Mouse (Mus musculus) liver, embryonic 13.5 days (tissue): Measurements from ENCODE around the gene Syde1. TPM values are rescaled to one million over a fixed set of nuclear protein-coding genes. Genes with fewer than 3 reads are reported as not detected.

Source experiments
- ATAC-seq: fragments of 200-750 bp; cut with Nextera tagmentation; 2 replicates; pipeline ENCODE4 v1.8.0; 2017; ENCODE audit warnings: low read depth, mild to moderate bottlenecking, moderate number of reproducible peaks, moderate library complexity
- DNase-seq: peaks from one replicate; pipeline ENCODE4 v3.0.0; 2022
- H3K27ac ChIP-seq: fragments of 300-500 bp; sonication (generic); 2 replicates; pipeline ENCODE4 v1.5.1; 2015; ENCODE audit warnings: moderate library complexity, mild to moderate bottlenecking, inconsistent platforms
- H3K27me3 ChIP-seq: fragments of 300-500 bp; sonication (generic); 2 replicates; pipeline ENCODE4 v1.6.1; 2015; ENCODE audit warnings: mild to moderate bottlenecking, inconsistent platforms
- H3K36me3 ChIP-seq: fragments of 300-500 bp; sonication (generic); 2 replicates; pipeline ENCODE4 v1.6.1; 2015; ENCODE audit warnings: mild to moderate bottlenecking, inconsistent platforms
- H3K4me1 ChIP-seq: fragments of 300-500 bp; sonication (generic); replicated peaks from 2 replicates; pipeline ENCODE4 v1.6.1; 2015; ENCODE audit warnings: inconsistent platforms
- H3K4me2 ChIP-seq: fragments of 300-500 bp; sonication (generic); 2 replicates; pipeline ENCODE4 v1.6.1; 2015; ENCODE audit warnings: inconsistent platforms, mild to moderate bottlenecking, moderate library complexity
- H3K4me3 ChIP-seq: fragments of 300-500 bp; sonication (generic); replicated peaks from 2 replicates; pipeline ENCODE4 v1.5.1; 2015; ENCODE audit warnings: mild to moderate bottlenecking, inconsistent platforms
- H3K9ac ChIP-seq: fragments of 300-500 bp; sonication (generic); 2 replicates; pipeline ENCODE4 v1.6.1; 2015; ENCODE audit warnings: mild to moderate bottlenecking, inconsistent platforms
- H3K9me3 ChIP-seq: fragments of 300-500 bp; sonication (generic); replicated peaks from 2 replicates; pipeline ENCODE4 v1.6.1; 2016; ENCODE audit warnings: inconsistent platforms
- WGBS: fragments of 180-500 bp; shearing (Covaris S2); methylation state at CpG from one replicate; pipeline ENCODE4 v1.1.7; 2015; ENCODE audit not compliant: insufficient replicate concordance; 5-methylcytosine and 5-hydroxymethylcytosine counted together
- polyA plus RNA-seq: library from polyadenylated mRNA; unstranded; fragments of >200 nt; fragmentation: Nextera tagmentation; extraction: Ambion mirVana; gene quantifications from 2 replicates; pipeline ENCODE4 v1.2.1, GENCODE M21; 2015

Gene Syde1
- polyA plus RNA-seq, 1 experiment from 2014 or later: 1.8 TPM

GRCm38 (mm10) chr10:78575690-78576089 lies 16.1 kb downstream of the Syde1 start:
- no peaks in the 10 kb centered on the region for H3K27me3 ChIP-seq
- WGBS: 82% methylated on average over 2 of the region's 2 CpGs

GRCm38 (mm10) chr10:78575105-78575632 lies 16.6 kb downstream of the Syde1 start:
- H3K36me3 ChIP-seq: peaks cover 34% of the 10 kb centered on the region
- H3K4me3 ChIP-seq: peak overlapping the region; percentile 78
- H3K4me1 ChIP-seq: peaks cover 30% of the 10 kb centered on the region
- peak overlapping the region; percentile 87 for H3K27ac ChIP-seq
- ATAC-seq (peak; percentile 21), DNase-seq (no peak)
- no peaks in the 10 kb centered on the region for H3K27me3 ChIP-seq
- H3K9ac ChIP-seq: peak overlapping the region; percentile 84
- no peaks in the 10 kb centered on the region for H3K9me3 ChIP-seq
- WGBS: 8% methylated on average over 13 of the region's 13 CpGs
- H3K4me2 ChIP-seq: peak overlapping the region; percentile 89

More at GRCm38 (mm10) chr10:78575690-78576089, 16.1 kb downstream of the Syde1 start:
- H3K4me2 ChIP-seq: peak overlapping the region; percentile 89
- peaks cover 30% of the 10 kb centered on the region for H3K4me1 ChIP-seq
- ATAC-seq (no peak), DNase-seq (no peak)
- H3K4me3 ChIP-seq: peak overlapping the region; percentile 78
- H3K36me3 ChIP-seq: peaks cover 39% of the 10 kb centered on the region
- peak overlapping the region; percentile 87 for H3K27ac ChIP-seq
- H3K9me3 ChIP-seq: no peaks in the 10 kb centered on the region
- H3K9ac ChIP-seq: peak overlapping the region; percentile 84

- H3K27ac ChIP-seq: peak within 1 kb of the TSS; percentile 87
- ATAC-seq: peak; percentile 85
- peak within 1 kb of the TSS; percentile 84 for H3K9ac ChIP-seq
- H3K4me2 ChIP-seq: peak within 1 kb of the TSS; percentile 89
- H3K36me3 ChIP-seq: peaks cover 27% of the 10 kb centered on the region
- WGBS: under 1% methylated on average over 51 of the region's 51 CpGs
- H3K4me1 ChIP-seq: peaks cover 30% of the 10 kb centered on the region
- no peaks in the 10 kb centered on the region for H3K27me3 ChIP-seq
- peak within 1 kb of the TSS; percentile 78 for H3K4me3 ChIP-seq
- H3K9me3 ChIP-seq: no peaks in the 10 kb centered on the region
- peak; percentile 93 for DNase-seq
Measured at GRCm38 (mm10) chr10:78574250-78575104, 17.3 kb downstream of the Syde1 start, which contains the start of gene Ilvbl. Gene Ilvbl, plus strand, starts transcription at chr10:78574346.

- no peak overlapping the region for H3K4me3 ChIP-seq
- ATAC-seq: no peak
- H3K4me2 ChIP-seq: no peak overlapping the region
- no peak for DNase-seq
- H3K27me3 ChIP-seq: no peaks in the 10 kb centered on the region
- WGBS: 66% methylated on average over 3 of the region's 3 CpGs
- peaks cover 14% of the 10 kb centered on the region for H3K36me3 ChIP-seq
- H3K9me3 ChIP-seq: no peaks in the 10 kb centered on the region
- no peak overlapping the region for H3K9ac ChIP-seq
- H3K4me1 ChIP-seq: peaks cover 30% of the 10 kb centered on the region
- no peak overlapping the region for H3K27ac ChIP-seq
Measured at GRCm38 (mm10) chr10:78573226-78573625, 18.5 kb downstream of the Syde1 start.

- H3K36me3 ChIP-seq: no peaks in the 10 kb centered on the region
- WGBS: 54% methylated on average over 2 of the region's 2 CpGs
- H3K4me3 ChIP-seq: no peak overlapping the region
- DNase-seq (no peak), ATAC-seq (no peak)
- H3K9me3 ChIP-seq: no peaks in the 10 kb centered on the region
- H3K27ac ChIP-seq: no peak overlapping the region
- peaks cover 17% of the 10 kb centered on the region for H3K4me1 ChIP-seq
- H3K27me3 ChIP-seq: no peaks in the 10 kb centered on the region
- H3K4me2 ChIP-seq: no peak overlapping the region
- H3K9ac ChIP-seq: no peak overlapping the region
Measured at GRCm38 (mm10) chr10:78570897-78571296, 20.9 kb downstream of the Syde1 start.

- H3K9ac ChIP-seq: no peak overlapping the region
- no peak overlapping the region for H3K4me2 ChIP-seq
- H3K4me3 ChIP-seq: no peak overlapping the region
- DNase-seq (no peak), ATAC-seq (no peak)
- peaks cover 12% of the 10 kb centered on the region for H3K4me1 ChIP-seq
- no peak overlapping the region for H3K27ac ChIP-seq
- H3K27me3 ChIP-seq: no peaks in the 10 kb centered on the region
- WGBS: 56% methylated on average over 6 of the region's 6 CpGs
- H3K9me3 ChIP-seq: no peaks in the 10 kb centered on the region
- no peaks in the 10 kb centered on the region for H3K36me3 ChIP-seq
Measured at GRCm38 (mm10) chr10:78570416-78570815, 21.3 kb downstream of the Syde1 start.

GRCm38 (mm10) chr10:78569686-78570085 lies 22.1 kb downstream of the Syde1 start:
- Histone ChIP-seq H3K9ac (no peak overlapping the region), H3K27me3 (no peaks in the 10 kb centered on the region), H3K36me3 (no peaks in the 10 kb centered on the region), H3K9me3 (no peaks in the 10 kb centered on the region), H3K4me3 (no peak overlapping the region), H3K27ac (no peak overlapping the region), H3K4me1 (peaks cover 7% of the 10 kb centered on the region), H3K4me2 (no peak overlapping the region)
- ATAC-seq: no peak
- 42% methylated on average over 3 of the region's 3 CpGs for WGBS
- no peak for DNase-seq

- Histone ChIP-seq H3K27me3 (no peaks in the 10 kb centered on the region), H3K4me3 (no peak overlapping the region), H3K36me3 (no peaks in the 10 kb centered on the region), H3K27ac (no peak overlapping the region), H3K9me3 (no peaks in the 10 kb centered on the region), H3K9ac (no peak overlapping the region), H3K4me2 (no peak overlapping the region), H3K4me1 (peaks cover 6% of the 10 kb centered on the region)
- 56% methylated on average over 3 of the region's 3 CpGs for WGBS
- ATAC-seq (no peak), DNase-seq (no peak)
Measured at GRCm38 (mm10) chr10:78569191-78569590, 22.6 kb downstream of the Syde1 start.

- 72% methylated on average over 1 of the region's 1 CpGs for WGBS
- Histone ChIP-seq H3K36me3 (no peaks in the 10 kb centered on the region), H3K4me3 (no peak overlapping the region), H3K27ac (no peak overlapping the region), H3K9ac (no peak overlapping the region), H3K27me3 (no peaks in the 10 kb centered on the region), H3K9me3 (no peaks in the 10 kb centered on the region), H3K4me2 (no peak overlapping the region), H3K4me1 (no peaks in the 10 kb centered on the region)
- DNase-seq (no peak), ATAC-seq (no peak)
Measured at GRCm38 (mm10) chr10:78565070-78565469, 26.7 kb downstream of the Syde1 start.

- H3K9me3 ChIP-seq: no peaks in the 10 kb centered on the region
- H3K4me2 ChIP-seq: no peak overlapping the region
- DNase-seq (no peak), ATAC-seq (no peak)
- H3K27me3 ChIP-seq: no peaks in the 10 kb centered on the region
- no peaks in the 10 kb centered on the region for H3K36me3 ChIP-seq
- no peak overlapping the region for H3K27ac ChIP-seq
- no peak overlapping the region for H3K9ac ChIP-seq
- WGBS: 38% methylated on average over 2 of the region's 2 CpGs
- H3K4me3 ChIP-seq: no peak overlapping the region
- H3K4me1 ChIP-seq: no peaks in the 10 kb centered on the region
Measured at GRCm38 (mm10) chr10:78540943-78541342, 50.8 kb downstream of the Syde1 start.
